Mouse (Mus musculus) liver (tissue): ENCODE measurements around the gene Pfn4.
"Not testable (repeated sequence)": the region's sequence is repeated elsewhere in the genome, so short reads cannot be mapped to it uniquely, and the experiment has no call there.

ENCODE experiments used
- DNase-seq: peaks from one replicate; pipeline ENCODE4 v3.0.0-alpha.2; 2020; ENCODE audit warnings: mixed read lengths

The Pfn4 gene

GRCm38 (mm10) chr12:4768492-4769332, at the start of gene Pfn4, which contains the start of gene Fam228b:
Gene Pfn4 (plus strand): TSS chr12:4769022.
Gene Fam228b (minus strand): TSS chr12:4769267.
- peak; percentile 93 for DNase-seq

- peak; percentile 20 for DNase-seq
Measured at GRCm38 (mm10) chr12:4719066-4719761, 49.6 kb upstream of the Pfn4 start.

DNA sequence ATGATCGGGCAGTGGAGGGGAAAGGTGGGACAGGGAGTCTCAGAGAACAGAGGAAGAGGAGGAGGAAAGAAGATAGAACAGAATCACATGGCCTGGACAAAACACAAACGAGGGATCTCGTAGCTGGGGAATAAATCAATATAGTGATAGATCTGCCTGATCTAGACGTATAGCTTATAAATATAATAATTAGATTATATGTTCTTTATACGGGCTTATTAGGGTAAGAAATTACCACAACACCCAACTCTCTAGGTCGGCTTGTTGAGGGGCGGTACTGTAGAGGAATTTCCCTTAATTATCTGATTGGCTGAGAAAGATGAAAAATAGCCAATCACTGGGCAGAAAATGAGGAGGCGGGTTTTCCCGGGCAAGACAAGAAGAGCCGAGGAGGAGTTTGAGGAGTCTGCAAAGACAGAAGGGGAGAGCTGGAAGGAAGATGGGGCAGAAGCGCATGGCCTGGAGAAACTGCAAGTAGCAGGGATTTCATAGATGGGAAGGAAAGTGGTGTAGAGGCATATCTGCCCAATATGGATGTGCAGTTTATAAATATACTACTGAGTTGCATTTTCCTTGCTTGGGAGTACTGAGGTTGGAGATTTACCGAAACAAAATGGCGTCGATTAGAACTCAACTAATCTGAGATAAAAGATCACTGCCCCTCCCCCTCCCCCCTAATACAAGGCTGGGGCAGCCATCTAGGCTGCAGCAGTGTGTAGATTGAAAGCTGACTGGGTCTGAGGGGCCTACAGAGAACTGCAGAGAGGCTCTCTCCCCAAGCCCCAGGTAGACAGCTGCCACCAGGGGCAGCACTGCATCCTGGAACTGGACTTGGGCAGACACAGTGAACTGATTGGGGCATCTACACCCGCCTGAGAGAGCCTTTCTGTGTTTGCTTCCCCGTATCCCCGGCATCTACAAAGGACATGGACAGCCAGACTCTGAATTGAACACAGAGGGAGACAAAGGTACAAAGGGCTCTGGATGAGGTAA, 48.8 kb upstream of the Pfn4 start:
- DNase-seq = peak; percentile 72

DNA sequence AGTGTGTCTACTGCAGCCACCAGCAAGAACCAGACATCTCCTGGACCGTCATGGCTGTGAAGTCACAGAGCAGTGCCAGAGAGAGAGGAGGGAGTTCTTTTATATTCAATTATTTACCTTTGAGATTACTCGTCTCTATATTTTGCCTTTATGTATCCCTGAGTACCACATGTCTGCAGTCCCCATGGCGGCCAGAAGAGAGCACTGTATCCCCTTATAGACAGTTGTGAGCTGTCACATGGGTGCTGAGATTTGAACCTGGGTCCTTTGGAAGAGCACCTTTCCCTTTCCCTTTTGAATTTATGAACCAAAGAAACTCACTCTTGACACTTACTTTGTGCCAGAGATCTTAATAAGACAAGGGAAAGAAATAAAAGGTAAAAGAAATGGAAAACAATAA, 39.7 kb upstream of the Pfn4 start:
- DNase-seq = no peak

GRCm38 (mm10) chr12:4731629-4732028, 37.2 kb upstream of the Pfn4 start:
- DNase-seq = no peak

DNA sequence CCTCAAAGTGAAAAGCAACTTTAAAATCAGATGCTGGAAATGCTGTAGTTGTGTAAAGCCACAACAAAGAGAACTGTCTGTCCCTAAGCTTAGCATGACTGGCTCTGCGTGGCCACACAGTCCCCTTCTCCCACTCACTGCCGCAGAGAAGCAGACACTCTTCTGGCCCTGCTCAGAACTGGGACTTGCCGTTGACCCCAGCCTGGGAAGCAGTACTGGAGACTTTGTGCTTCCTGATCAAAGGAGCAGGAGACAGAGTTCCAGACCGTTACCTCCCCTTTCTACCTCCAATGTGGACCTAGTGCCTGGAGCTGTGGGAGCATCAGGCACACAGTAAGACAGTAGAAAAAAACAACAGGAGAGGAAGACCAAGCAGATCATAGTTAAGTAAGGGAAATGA, 36.5 kb upstream of the Pfn4 start:
- no peak for DNase-seq

GRCm38 (mm10) chr12:4738031-4738576, 30.7 kb upstream of the Pfn4 start, which contains the start of gene Fam228a:
Gene Fam228a (minus strand): TSS chr12:4738430.
- DNase-seq = no peak

GRCm38 (mm10) chr12:4740823-4741222, 28.0 kb upstream of the Pfn4 start:
- no peak for DNase-seq

DNA sequence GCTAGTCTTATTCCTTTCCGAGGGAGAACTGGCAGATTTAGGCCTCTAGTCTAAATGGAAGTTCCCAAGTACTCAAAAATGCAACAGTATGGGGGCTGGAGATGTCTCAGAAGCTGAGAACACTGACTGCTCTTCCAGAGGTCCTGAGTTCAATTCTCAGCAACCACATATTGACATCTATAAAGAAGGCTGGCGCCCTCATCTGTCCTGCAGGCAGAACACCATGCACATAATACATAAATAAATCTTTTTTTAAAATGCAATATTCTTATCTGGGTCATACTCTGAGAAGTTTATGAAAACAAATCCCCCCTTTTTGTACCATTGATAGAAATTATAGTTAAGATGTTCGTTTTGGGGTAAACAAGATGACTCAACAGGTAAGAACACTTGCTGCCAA, 26.6 kb upstream of the Pfn4 start:
- no peak for DNase-seq

DNA sequence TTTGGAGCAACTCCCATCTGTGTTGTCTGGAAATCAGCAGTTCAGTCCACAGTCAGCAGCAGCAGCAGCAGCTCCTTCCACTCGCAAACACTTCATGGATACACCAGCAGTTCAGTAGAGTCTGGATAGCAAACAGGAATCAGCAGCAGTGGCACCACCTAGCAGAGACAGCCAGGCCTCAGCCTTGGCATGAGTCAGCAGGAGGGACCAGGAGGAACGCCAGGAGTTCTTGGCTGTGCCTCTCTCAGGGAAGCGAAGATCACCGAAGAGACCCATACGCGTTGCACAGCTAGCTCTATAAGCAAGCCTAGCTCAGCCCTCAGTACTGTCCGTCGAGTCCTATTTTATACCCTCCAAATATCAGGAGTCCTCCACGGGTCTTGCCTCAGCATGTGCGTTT, 24.3 kb upstream of the Pfn4 start:
- DNase-seq = no peak

- DNase-seq = not testable (repeated sequence)
Measured at GRCm38 (mm10) chr12:4754451-4754850, 14.4 kb upstream of the Pfn4 start.

- no peak for DNase-seq
Measured at GRCm38 (mm10) chr12:4757060-4757459, 11.8 kb upstream of the Pfn4 start.

- DNase-seq = no peak
Measured at GRCm38 (mm10) chr12:4769333-4769723, 506 bp downstream of the Pfn4 start.

GRCm38 (mm10) chr12:4774895-4775587, 6.2 kb downstream of the Pfn4 start:
- DNase-seq = peak; percentile 10

- DNase-seq = no peak
Measured at GRCm38 (mm10) chr12:4775588-4775949, 6.7 kb downstream of the Pfn4 start.

DNA sequence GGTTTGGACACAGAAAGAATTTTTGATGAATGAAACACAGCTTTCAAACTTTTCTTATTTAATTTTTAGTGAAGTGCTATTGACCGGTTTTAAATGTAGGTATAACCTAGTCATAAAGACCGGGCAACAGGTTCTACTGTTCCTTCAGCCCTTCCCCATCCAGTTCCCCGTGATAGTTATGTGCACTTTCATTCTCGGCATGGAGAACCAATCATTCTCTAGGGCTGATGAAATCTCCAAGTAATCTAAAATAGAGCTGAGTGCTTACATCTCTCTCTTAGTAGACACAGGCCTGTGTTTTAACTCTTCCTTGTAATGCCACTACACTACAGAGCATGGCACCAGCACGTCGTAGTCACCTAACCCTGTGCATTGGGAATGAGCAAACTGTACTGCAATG, 8.9 kb downstream of the Pfn4 start:
- no peak for DNase-seq

DNA sequence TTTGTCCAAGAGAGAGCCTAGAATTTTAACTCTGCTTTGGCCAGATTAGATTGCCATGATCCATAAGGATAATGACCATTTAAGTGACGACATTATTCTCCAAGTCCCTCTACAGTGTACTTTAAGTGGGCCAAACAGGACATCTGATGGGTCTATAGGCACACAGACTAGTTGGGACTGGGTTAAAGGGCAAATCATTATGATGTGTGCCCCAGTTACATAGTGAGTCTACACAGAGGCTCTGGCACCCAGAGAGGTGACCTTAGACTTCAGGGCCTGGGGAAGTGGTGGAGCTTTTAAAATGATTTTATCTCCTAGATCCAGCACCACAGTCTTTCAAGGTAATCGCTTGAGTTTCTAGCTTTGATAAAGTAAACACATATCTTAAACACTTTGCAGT, 11.4 kb downstream of the Pfn4 start:
- DNase-seq = no peak

- DNase-seq = no peak
Measured at GRCm38 (mm10) chr12:4781270-4781669, 12.4 kb downstream of the Pfn4 start.

GRCm38 (mm10) chr12:4781725-4782404, 13.0 kb downstream of the Pfn4 start:
- not testable (repeated sequence) for DNase-seq

GRCm38 (mm10) chr12:4783598-4783997, 14.8 kb downstream of the Pfn4 start:
- no peak for DNase-seq

GRCm38 (mm10) chr12:4784466-4784865, 15.6 kb downstream of the Pfn4 start:
- DNase-seq = no peak
